Mouse (Mus musculus) kidney, adult 2 months (tissue): ENCODE results near the gene Abat.

Experiments
- CTCF ChIP-seq: fragments of 200-500 bp; conservative IDR thresholded peaks from 2 replicates; pipeline ENCODE4 v1.5.1; 2011; ENCODE audit warnings: low read depth, mild to moderate bottlenecking, control low read depth, low read length, moderate library complexity, mixed read lengths; ENCODE audit not compliant: insufficient read depth, insufficient read length
- POLR2A ChIP-seq: fragments of 200-500 bp; IDR thresholded peaks from one replicate; pipeline ENCODE4 v1.6.1; 2011; ENCODE audit warnings: low read depth, low read length, control low read depth

DNA sequence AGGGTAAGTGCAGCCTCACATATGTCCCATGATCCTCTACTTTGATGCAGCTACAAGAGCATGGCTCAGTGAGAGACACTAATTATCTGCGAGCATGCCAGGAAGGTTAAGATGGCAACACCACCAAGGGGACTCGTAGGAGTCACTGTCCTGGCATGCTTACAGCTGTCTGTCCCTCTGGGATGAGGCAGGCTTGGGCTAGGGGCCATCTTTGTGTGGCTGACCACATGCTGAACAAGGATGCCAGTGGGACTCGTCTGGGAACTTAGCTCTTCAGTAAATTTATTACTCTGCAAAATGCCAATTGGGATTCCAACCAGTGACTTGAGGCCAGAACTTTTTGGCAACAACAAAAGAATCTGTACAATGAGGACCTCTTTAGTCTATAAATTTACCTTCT lies 62.9 kb downstream of the Abat start:
- TF ChIP-seq CTCF = no peak
- no peak for TF ChIP-seq POLR2A
